Mouse (Mus musculus): ENCODE measurements around the gene Phlpp2.

GRCm38 (mm10) chr8:109962896-109963295 is 94.6 kb downstream of the Phlpp2 start:
- no peak for TF ChIP-seq POLR2A (IDR thresholded peaks at IDR 0.05; ENCODE audit: control insufficient read depth, extremely low read depth, insufficient read depth, low read length, poor library complexity)
- TF ChIP-seq CTCF (IDR thresholded peaks at IDR 0.05; ENCODE audit: borderline replicate concordance, control insufficient read depth, extremely low read depth, insufficient read depth, low read length, poor library complexity), result no peak
